Mouse (Mus musculus): ENCODE measurements around the gene Parm1.

The Parm1 gene

GRCm38 (mm10) chr5:91517480-91518301, at the start of gene Parm1:
TSS of gene Parm1 (plus strand) at chr5:91517615.
- peak; percentile 46 to 51 for DNase-seq

- DNase-seq: no peak
Observed at GRCm38 (mm10) chr5:91475241-91475640, 42.2 kb upstream of the Parm1 start.

GRCm38 (mm10) chr5:91476863-91477262, 40.6 kb upstream of the Parm1 start:
- no peak for DNase-seq

GRCm38 (mm10) chr5:91478673-91479072, 38.7 kb upstream of the Parm1 start:
- DNase-seq: no peak

- DNase-seq: no peak
Observed at GRCm38 (mm10) chr5:91480129-91480528, 37.3 kb upstream of the Parm1 start.

GRCm38 (mm10) chr5:91484324-91484723, 33.1 kb upstream of the Parm1 start:
- DNase-seq: no peak

- DNase-seq: no peak
Observed at GRCm38 (mm10) chr5:91494456-91494855, 23.0 kb upstream of the Parm1 start.

GRCm38 (mm10) chr5:91501361-91501760, 16.1 kb upstream of the Parm1 start:
- no peak for DNase-seq

GRCm38 (mm10) chr5:91502366-91502765, 15.0 kb upstream of the Parm1 start:
- no peak for DNase-seq

GRCm38 (mm10) chr5:91504320-91504922, 13.0 kb upstream of the Parm1 start:
- no peak for DNase-seq

GRCm38 (mm10) chr5:91517077-91517476, 338 bp upstream of the Parm1 start:
- no peak for DNase-seq

GRCm38 (mm10) chr5:91518302-91518790, 931 bp downstream of the Parm1 start:
- no peak for DNase-seq

- DNase-seq: peak in 1 of 2 experiments; percentile 11
Observed at GRCm38 (mm10) chr5:91518946-91519345, 1.5 kb downstream of the Parm1 start.

GRCm38 (mm10) chr5:91519521-91519920, 2.1 kb downstream of the Parm1 start:
- DNase-seq: peak in 1 of 2 experiments; percentile 6

GRCm38 (mm10) chr5:91532748-91533496, 15.5 kb downstream of the Parm1 start:
- DNase-seq: no peak

- DNase-seq: peak; percentile 17 to 29
Observed at GRCm38 (mm10) chr5:91559071-91559610, 41.7 kb downstream of the Parm1 start.

GRCm38 (mm10) chr5:91559711-91560110, 42.3 kb downstream of the Parm1 start:
- DNase-seq: no peak

- DNase-seq: no peak
Observed at GRCm38 (mm10) chr5:91561394-91561793, 44.0 kb downstream of the Parm1 start.

GRCm38 (mm10) chr5:91562486-91562885, 45.1 kb downstream of the Parm1 start:
- no peak for DNase-seq

- no peak for DNase-seq
Observed at GRCm38 (mm10) chr5:91564054-91564453, 46.6 kb downstream of the Parm1 start.

GRCm38 (mm10) chr5:91565458-91565857, 48.0 kb downstream of the Parm1 start:
- no peak for DNase-seq

GRCm38 (mm10) chr5:91566591-91566990, 49.2 kb downstream of the Parm1 start:
- DNase-seq: no peak

GRCm38 (mm10) chr5:91574211-91574610, 56.8 kb downstream of the Parm1 start:
- DNase-seq: no peak

Measured in cerebellum, postnatal 36 days (tissue).